Comparison of ENCODE assay signal across 8 mouse cellular contexts in the genomic region with DNA sequence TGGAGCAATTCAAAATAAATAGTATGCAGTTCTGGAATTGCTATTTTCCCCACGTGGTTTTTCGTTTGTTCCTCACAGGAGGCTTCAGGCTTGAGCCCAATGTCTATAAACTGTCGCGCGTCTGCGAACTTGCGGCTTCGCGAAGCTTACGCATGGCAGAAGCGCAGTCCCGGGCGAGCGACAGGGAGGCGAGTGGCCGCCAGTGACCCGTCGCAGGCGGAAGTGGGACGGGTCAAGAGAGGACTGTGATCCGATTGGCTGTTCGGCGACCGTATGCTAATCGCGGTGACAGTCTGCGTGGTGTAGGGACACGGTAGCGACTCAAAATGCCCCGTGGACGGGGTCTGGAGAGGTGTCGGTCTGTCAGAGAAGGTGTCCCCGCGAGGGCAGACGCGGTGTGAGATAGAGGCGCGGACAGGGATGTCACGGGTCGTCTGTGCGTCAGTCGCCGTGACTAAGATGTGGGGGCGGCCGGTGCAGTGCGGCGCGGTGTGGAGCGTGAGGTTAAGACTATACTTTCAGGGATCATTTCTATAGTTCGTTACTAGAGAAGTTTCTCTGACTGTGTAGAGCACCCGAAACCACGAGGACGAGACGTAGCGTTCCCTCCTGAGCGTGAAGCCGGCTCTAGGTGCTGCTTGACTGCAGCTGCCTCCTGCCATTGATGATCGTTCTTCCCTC. TPM values are rescaled to one million over a fixed set of nuclear protein-coding genes. Genes with fewer than 3 reads are reported as not detected.
A peak's percentile ranks its signal among the peaks of the same experiment; 100 is the strongest.
DNase-seq lines count a peak whose midpoint lies in the region; ATAC-seq lines count a peak whose summit lies in the region.
"Not testable (repeated sequence)": the region's sequence is repeated elsewhere in the genome, so short reads cannot be mapped to it uniquely, and the experiment has no call there.

No protein-coding gene starts in this region.

- peak overlapping the region; percentile 59 for H3K27ac ChIP-seq in hindbrain, embryonic 14.5 days

- not testable (repeated sequence) for H3K9me3 ChIP-seq in hindbrain, embryonic 14.5 days (ENCODE audit: control insufficient read depth, low read length)

- not testable (repeated sequence) for H3K36me3 ChIP-seq in hindbrain, embryonic 14.5 days (replicated peaks; ENCODE audit: control insufficient read depth, insufficient read depth)

- under 1% methylated on average over 23 of the region's 58 CpGs for WGBS in hindbrain, embryonic 14.5 days

- H3K4me1 ChIP-seq in hindbrain, embryonic 14.5 days (replicated peaks; ENCODE audit: control insufficient read depth, insufficient read depth, low read length): not testable (repeated sequence)

- peak overlapping the region; percentile 51 for H3K4me2 ChIP-seq in hindbrain, embryonic 14.5 days (replicated peaks)

- H3K9ac ChIP-seq in hindbrain, embryonic 14.5 days: peak overlapping the region; percentile 37

- not testable (repeated sequence) for H3K27me3 ChIP-seq in hindbrain, embryonic 14.5 days (ENCODE audit: control insufficient read depth, insufficient read depth, low read length)

- peak; percentile 98 for ATAC-seq in hindbrain, embryonic 14.5 days (ENCODE audit: low FRiP score)

- DNase-seq in NIH3T3 (ENCODE audit: low read depth): peak; percentile 56
- DNase-seq in cerebellum, postnatal 36 days: peak; percentile 74 to 82
- DNase-seq in frontal cortex, postnatal 36 days (ENCODE audit: low spot score in 2 of 2): peak; percentile 76 to 80
- DNase-seq in hindbrain, embryonic 14.5 days (ENCODE audit: low spot score): peak; percentile 66
- peak; percentile 73 to 79 for DNase-seq in layer of hippocampus, postnatal 36 days
- peak; percentile 88 for DNase-seq in lung, postnatal 25 days (ENCODE audit: low spot score)
- DNase-seq in retina, embryonic 14.5 days (ENCODE audit: low spot score): peak; percentile 77
- peak; percentile 81 for DNase-seq in thymus, postnatal 25 days

- peak overlapping the region; percentile 23 for H3K4me3 ChIP-seq in hindbrain, embryonic 14.5 days (replicated peaks; ENCODE audit: low read length)

RNA-seq across cellular contexts. Expression of gene Tex14, which starts 57.1 kb away (rescaled TPM):
- 0.72 and 1.1 TPM in 2 replicates for polyA plus RNA-seq in hindbrain, embryonic 14.5 days (2014; fragmentation: Nextera tagmentation; extraction: Ambion mirVana)
- total RNA-seq in layer of hippocampus, postnatal 36 days (2021): under 1 TPM; 0.25 to 0.43 TPM

RNA-seq across cellular contexts. Expression of gene Rad51c, which starts 57.2 kb away (rescaled TPM):
- polyA plus RNA-seq in hindbrain, embryonic 14.5 days (2014; fragmentation: Nextera tagmentation; extraction: Ambion mirVana): 3.2 and 4.0 TPM in 2 replicates
- 1 to 10 TPM; 4.6 to 6.1 TPM for total RNA-seq in layer of hippocampus, postnatal 36 days (2021)

Comparison
In these comparisons a context has a peak if more than half of its experiments do, and no peak if none do; other contexts are left out.
1. Peak in every context shown above with its lines: DNase-seq, ATAC-seq, H3K4me3 ChIP-seq and H3K27ac ChIP-seq.